Mouse (Mus musculus) heart, embryonic 13.5 days (tissue): ENCODE data around the gene Akp3. TPM values are rescaled to one million over a fixed set of nuclear protein-coding genes. Genes with fewer than 3 reads are reported as not detected.

Experiments
- ATAC-seq: fragments of 200-750 bp; cut with Nextera tagmentation; 2 replicates; pipeline ENCODE4 v1.8.0; 2017; ENCODE audit warnings: moderate TSS enrichment; ENCODE audit not compliant: insufficient number of reproducible peaks, low FRiP score, low TSS enrichment; ENCODE audit errors: extremely low read depth
- H3K27ac ChIP-seq: fragments of 300-500 bp; sonication (generic); replicated peaks from 2 replicates; pipeline ENCODE4 v1.5.1; 2015; ENCODE audit warnings: moderate library complexity, mild to moderate bottlenecking, inconsistent platforms
- H3K27me3 ChIP-seq: fragments of 300-500 bp; sonication (generic); replicated peaks from 2 replicates; pipeline ENCODE4 v1.6.1; 2015; ENCODE audit warnings: mild to moderate bottlenecking, inconsistent platforms
- H3K36me3 ChIP-seq: fragments of 300-500 bp; sonication (generic); 2 replicates; pipeline ENCODE4 v1.6.1; 2015; ENCODE audit warnings: mild to moderate bottlenecking, inconsistent platforms
- H3K4me1 ChIP-seq: fragments of 300-500 bp; sonication (generic); 2 replicates; pipeline ENCODE4 v1.6.1; 2015; ENCODE audit warnings: inconsistent platforms
- H3K4me2 ChIP-seq: fragments of 300-500 bp; sonication (generic); 2 replicates; pipeline ENCODE4 v1.6.1; 2015; ENCODE audit warnings: inconsistent platforms, mild to moderate bottlenecking, moderate library complexity
- H3K4me3 ChIP-seq: fragments of 300-500 bp; sonication (generic); 2 replicates; pipeline ENCODE4 v1.5.1; 2015; ENCODE audit warnings: moderate library complexity, mild to moderate bottlenecking, inconsistent platforms
- H3K9ac ChIP-seq: fragments of 300-500 bp; sonication (generic); 2 replicates; pipeline ENCODE4 v1.6.1; 2015; ENCODE audit warnings: inconsistent platforms, mild to moderate bottlenecking, moderate library complexity
- H3K9me3 ChIP-seq: fragments of 300-500 bp; sonication (generic); 2 replicates; pipeline ENCODE4 v1.6.1; 2016; ENCODE audit warnings: inconsistent platforms
- WGBS: fragments of 180-500 bp; shearing (Covaris S2); methylation state at CpG from one replicate; pipeline ENCODE4 v1.1.7; 2015; ENCODE audit warnings: mixed read lengths; 5-methylcytosine and 5-hydroxymethylcytosine counted together
- polyA plus RNA-seq: library from polyadenylated mRNA; unstranded; fragments of >200 nt; fragmentation: Nextera tagmentation; extraction: Ambion mirVana; gene quantifications from 2 replicates; pipeline ENCODE4 v1.2.1, GENCODE M21; 2015

Gene Akp3
- polyA plus RNA-seq, 1 experiment from 2014 or later, result not detected

DNA sequence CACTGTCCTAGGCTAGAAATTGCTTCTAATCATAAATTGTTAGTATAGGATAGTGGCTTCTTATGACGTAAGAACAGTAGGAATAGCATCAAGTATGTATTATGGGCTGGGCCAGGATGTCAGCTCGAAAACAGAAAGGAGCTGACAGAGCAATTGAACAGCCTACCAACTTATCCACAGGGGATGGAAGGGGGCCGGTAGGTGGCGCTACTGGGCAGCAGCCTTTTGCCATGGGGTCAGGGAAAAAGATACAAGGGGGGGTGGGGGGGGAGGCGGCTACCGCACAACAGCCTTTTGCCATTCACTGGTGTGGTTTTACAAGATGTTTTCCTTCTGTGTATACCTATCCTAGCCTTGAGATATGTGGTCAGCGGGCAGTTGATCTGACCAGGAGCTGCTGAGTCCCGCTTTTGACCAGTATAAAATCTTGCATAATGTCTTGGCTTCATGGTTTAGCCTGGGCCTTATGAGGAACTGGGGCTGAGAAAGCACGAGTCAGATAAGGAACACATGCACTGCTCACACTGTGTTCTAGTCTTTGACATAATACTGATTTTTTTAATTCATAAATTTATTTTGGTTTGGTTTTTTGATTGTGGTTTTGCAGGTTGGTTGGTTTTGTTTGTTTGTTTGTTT, 12.9 kb upstream of the Akp3 start:
- H3K27me3 ChIP-seq, result no peaks in the 10 kb centered on the region
- no peak for ATAC-seq

GRCm38 (mm10) chr1:87114784-87115183, 10.0 kb upstream of the Akp3 start:
- Histone ChIP-seq H3K27ac (no peak overlapping the region), H3K4me2 (no peak overlapping the region), H3K27me3 (no peaks in the 10 kb centered on the region), H3K9ac (no peak overlapping the region), H3K36me3 (no peaks in the 10 kb centered on the region), H3K4me3 (no peak overlapping the region), H3K4me1 (0 out of 2 replicates have a peak, but pooled peaks cover 3% of the 10 kb centered on the region), H3K9me3 (no peaks in the 10 kb centered on the region)
- ATAC-seq, result no peak
- WGBS, result 62% methylated on average over 1 of the region's 1 CpGs

More for the DNA sequence above, 12.9 kb upstream of the Akp3 start:
- no peak overlapping the region for H3K4me3 ChIP-seq
- no peak overlapping the region for H3K27ac ChIP-seq
- WGBS, result 36% methylated on average over 9 of the region's 9 CpGs
- H3K9ac ChIP-seq, result no peak overlapping the region
- H3K36me3 ChIP-seq, result no peaks in the 10 kb centered on the region
- H3K9me3 ChIP-seq, result no peaks in the 10 kb centered on the region
- 0 out of 2 replicates have a peak, but pooled peaks cover 3% of the 10 kb centered on the region for H3K4me1 ChIP-seq
- no peak overlapping the region for H3K4me2 ChIP-seq

DNA sequence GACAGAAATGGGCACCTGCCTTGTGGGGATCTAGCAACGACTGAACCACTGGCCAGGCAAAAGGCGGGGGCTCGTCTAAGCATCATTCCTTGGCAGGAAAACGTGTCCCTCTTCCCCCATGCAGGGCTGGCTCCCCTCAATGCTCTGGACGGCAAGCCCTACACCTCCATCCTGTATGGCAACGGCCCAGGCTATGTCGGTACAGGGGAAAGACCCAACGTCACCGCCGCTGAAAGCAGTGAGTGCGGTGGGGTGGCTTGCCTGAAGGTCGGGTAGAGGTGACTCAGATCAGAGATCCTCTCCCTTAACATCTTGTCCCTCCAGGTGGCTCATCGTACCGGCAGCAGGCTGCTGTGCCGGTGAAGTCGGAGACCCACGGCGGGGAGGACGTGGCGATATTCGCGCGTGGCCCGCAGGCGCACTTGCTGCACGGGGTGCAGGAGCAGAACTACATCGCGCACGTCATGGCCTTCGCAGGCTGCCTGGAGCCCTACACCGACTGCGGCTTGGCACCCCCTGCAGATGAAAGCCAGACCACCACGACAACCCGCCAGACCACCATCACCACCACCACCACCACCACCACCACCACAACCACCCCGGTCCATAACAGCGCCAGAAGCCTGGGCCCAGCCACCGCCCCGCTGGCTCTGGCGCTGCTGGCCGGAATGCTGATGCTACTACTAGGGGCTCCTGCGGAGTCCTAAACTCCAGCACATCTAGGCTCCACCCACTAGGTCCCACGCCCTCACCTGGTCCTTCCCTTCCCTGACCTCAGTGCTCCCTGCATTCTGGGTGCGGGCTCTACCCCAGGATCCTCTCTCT, 2.6 kb downstream of the Akp3 start:
- peaks cover 63% of the 10 kb centered on the region for H3K27me3 ChIP-seq
- no peak for ATAC-seq

DNA sequence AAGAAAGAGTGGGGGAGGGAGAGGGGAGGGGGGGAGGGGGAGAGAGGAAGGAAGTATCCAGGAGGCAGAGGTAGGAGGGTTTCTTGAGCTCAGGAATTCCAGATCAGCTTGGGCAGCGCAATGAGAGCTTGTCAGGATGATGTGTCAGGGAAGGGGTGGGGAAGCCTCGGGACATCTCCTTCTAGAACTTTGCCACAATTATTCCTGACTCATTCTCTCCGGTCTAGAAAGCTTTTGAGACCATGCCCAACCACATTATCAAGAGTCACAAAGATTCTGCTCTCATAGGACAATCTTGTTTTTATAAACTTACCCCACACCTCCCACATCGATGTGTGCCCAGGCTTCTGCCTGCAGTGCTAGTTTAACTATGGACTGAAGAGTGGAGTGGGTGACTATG, 7.0 kb downstream of the Akp3 start:
- no peak overlapping the region for H3K9ac ChIP-seq
- no peak for ATAC-seq
- no peak overlapping the region for H3K4me2 ChIP-seq
- no peak overlapping the region for H3K27ac ChIP-seq
- peaks cover 5% of the 10 kb centered on the region for H3K4me1 ChIP-seq
- H3K4me3 ChIP-seq, result no peak overlapping the region
- peaks cover 36% of the 10 kb centered on the region for H3K27me3 ChIP-seq
- no peaks in the 10 kb centered on the region for H3K9me3 ChIP-seq
- 81% methylated on average over 4 of the region's 4 CpGs for WGBS
- no peaks in the 10 kb centered on the region for H3K36me3 ChIP-seq

More for the DNA sequence above, 2.6 kb downstream of the Akp3 start:
- Histone ChIP-seq H3K4me1 (peaks cover 5% of the 10 kb centered on the region), H3K4me3 (peak overlapping the region; percentile 34), H3K4me2 (peak overlapping the region; percentile 62), H3K36me3 (no peaks in the 10 kb centered on the region), H3K9ac (0 out of 2 replicates have a peak overlapping the region, but pooled peaks have one; percentile 40), H3K9me3 (no peaks in the 10 kb centered on the region), H3K27ac (no peak overlapping the region)
- WGBS, result 5% methylated on average over 43 of the region's 43 CpGs

DNA sequence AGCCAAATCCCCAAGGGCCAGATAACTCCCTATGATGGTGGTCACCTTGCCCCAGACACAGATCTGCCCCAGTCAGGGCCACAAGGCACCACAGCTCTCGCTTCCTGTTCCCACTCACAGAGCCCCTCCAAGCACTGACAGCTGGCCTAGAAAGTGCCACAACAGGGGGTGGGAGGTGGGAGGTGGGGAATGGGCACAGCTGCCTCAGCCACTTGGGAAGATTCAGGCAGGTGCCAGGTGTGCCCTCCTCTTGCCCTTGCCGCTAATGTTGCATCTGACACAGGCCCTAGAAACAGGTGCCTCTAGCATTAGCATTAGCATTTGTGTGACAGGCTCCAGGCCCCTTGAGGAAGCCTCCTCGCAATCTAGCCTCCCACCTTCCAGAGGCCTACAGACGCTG, 16.8 kb downstream of the Akp3 start:
- ATAC-seq, result no peak
- H3K9ac ChIP-seq, result no peak overlapping the region
- no peaks in the 10 kb centered on the region for H3K36me3 ChIP-seq
- H3K4me1 ChIP-seq, result no peaks in the 10 kb centered on the region
- H3K27me3 ChIP-seq, result peaks cover 23% of the 10 kb centered on the region
- no peak overlapping the region for H3K4me2 ChIP-seq
- H3K27ac ChIP-seq, result no peak overlapping the region
- 69% methylated on average over 4 of the region's 4 CpGs for WGBS
- no peak overlapping the region for H3K4me3 ChIP-seq
- no peaks in the 10 kb centered on the region for H3K9me3 ChIP-seq

DNA sequence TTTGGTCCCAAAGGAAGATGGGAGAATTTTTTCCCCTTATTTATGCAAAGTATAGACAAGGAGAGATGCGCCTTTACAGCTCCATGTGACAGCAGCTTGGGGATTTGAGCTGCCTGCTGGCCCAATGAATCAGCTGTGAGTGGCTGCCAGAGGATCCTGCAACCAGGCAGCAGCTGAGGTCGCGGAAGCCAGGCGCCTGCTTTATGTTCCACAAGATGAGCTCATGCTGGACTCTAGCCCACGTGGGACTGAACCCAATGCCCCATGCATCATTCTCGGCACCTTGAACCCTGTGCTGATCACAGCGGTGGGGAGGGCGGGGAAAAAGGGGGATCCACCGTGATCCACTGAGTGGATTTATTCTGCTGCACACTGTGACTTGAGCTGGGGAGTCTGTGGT, 17.7 kb downstream of the Akp3 start:
- no peaks in the 10 kb centered on the region for H3K36me3 ChIP-seq
- no peak for ATAC-seq
- H3K4me1 ChIP-seq, result no peaks in the 10 kb centered on the region
- H3K4me2 ChIP-seq, result no peak overlapping the region
- no peak overlapping the region for H3K4me3 ChIP-seq
- WGBS, result 59% methylated on average over 9 of the region's 9 CpGs
- no peak overlapping the region for H3K27ac ChIP-seq
- H3K9ac ChIP-seq, result no peak overlapping the region
- peaks cover 32% of the 10 kb centered on the region for H3K27me3 ChIP-seq
- H3K9me3 ChIP-seq, result no peaks in the 10 kb centered on the region

GRCm38 (mm10) chr1:87143141-87143540, 18.4 kb downstream of the Akp3 start:
- no peaks in the 10 kb centered on the region for H3K4me1 ChIP-seq
- no peak overlapping the region for H3K4me3 ChIP-seq

GRCm38 (mm10) chr1:87149422-87149821, 24.6 kb downstream of the Akp3 start:
- Histone ChIP-seq H3K4me1 (peaks cover 8% of the 10 kb centered on the region), H3K9ac (no peak overlapping the region), H3K4me3 (no peak overlapping the region), H3K9me3 (no peaks in the 10 kb centered on the region), H3K4me2 (no peak overlapping the region), H3K27me3 (peaks cover 88% of the 10 kb centered on the region), H3K36me3 (no peaks in the 10 kb centered on the region), H3K27ac (no peak overlapping the region)
- ATAC-seq, result no peak
- WGBS, result 34% methylated on average over 13 of the region's 13 CpGs

More at GRCm38 (mm10) chr1:87143141-87143540, 18.4 kb downstream of the Akp3 start:
- WGBS, result 73% methylated on average over 10 of the region's 10 CpGs
- no peak for ATAC-seq
- no peak overlapping the region for H3K4me2 ChIP-seq
- no peak overlapping the region for H3K27ac ChIP-seq
- H3K36me3 ChIP-seq, result no peaks in the 10 kb centered on the region
- H3K27me3 ChIP-seq, result peaks cover 39% of the 10 kb centered on the region
- no peaks in the 10 kb centered on the region for H3K9me3 ChIP-seq
- H3K9ac ChIP-seq, result no peak overlapping the region

DNA sequence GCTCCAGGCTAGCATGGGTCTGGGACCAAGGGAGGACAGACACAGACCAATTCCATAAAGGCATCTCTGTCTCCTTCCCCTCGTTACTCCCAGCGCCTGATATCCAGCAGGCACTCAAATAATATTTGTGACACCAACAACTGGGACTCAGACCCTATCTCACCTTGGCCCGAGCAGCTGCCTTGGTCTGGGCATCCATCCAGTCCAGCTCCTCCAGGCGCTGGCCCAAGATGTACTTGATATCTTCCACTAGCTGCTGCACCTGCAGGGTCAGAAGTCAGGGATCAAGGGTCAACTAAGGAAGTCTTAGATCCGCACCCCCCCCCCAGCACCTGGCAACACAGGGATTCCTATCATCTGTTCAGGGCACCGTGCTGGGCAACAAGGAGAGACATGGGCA, 26.5 kb downstream of the Akp3 start:
- 61% methylated on average over 6 of the region's 6 CpGs for WGBS
- no peak for ATAC-seq

DNA sequence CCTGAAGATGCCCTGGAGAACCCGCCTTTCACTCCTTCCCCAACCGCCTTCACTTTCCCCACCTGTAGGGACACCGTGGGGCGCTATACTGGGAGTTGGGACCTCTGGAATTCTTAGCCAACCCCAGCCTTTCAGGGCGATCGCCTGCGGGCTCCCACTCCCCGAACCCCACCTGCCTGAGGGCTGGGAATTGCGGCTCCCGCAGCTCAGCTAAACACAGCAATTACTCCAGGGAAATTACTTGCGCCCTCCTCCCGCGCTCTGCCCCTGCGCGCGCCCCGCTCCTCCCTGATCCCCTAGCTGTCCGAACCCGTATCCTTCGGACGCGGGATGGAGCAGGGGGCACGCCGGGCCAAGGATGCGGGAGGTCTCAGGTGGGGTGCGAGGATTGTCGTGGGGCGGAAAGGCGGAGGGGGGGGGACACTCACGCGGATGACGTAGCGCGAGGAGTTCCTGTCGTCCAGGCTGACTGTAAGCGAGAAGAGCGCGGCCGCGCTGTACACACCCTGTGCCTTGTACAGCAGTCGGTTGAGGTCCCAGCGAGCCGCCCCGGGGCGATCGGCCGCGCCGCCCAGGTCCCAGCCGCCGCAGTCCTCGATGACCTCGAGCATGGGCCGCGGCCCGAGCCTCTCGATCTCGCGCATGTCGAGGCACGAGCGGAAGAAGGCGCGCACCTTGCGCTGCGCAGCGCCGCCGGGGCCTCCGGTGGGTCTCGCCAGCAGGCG, 29.2 kb downstream of the Akp3 start:
- peaks cover 25% of the 10 kb centered on the region for H3K4me1 ChIP-seq
- peak overlapping the region; percentile 33; the same call in 1 of the 2 replicates for H3K9ac ChIP-seq
- peaks cover 100% of the 10 kb centered on the region for H3K27me3 ChIP-seq
- WGBS, result 1% methylated on average over 72 of the region's 72 CpGs
- H3K4me2 ChIP-seq, result peak overlapping the region; percentile 74
- ATAC-seq, result no peak
- no peaks in the 10 kb centered on the region for H3K9me3 ChIP-seq
- no peak overlapping the region for H3K27ac ChIP-seq
- peak overlapping the region; percentile 51 for H3K4me3 ChIP-seq
- no peaks in the 10 kb centered on the region for H3K36me3 ChIP-seq

More for the DNA sequence above, 26.5 kb downstream of the Akp3 start:
- Histone ChIP-seq H3K36me3 (no peaks in the 10 kb centered on the region), H3K27ac (no peak overlapping the region), H3K4me1 (peaks cover 25% of the 10 kb centered on the region), H3K4me2 (no peak overlapping the region), H3K9me3 (no peaks in the 10 kb centered on the region), H3K4me3 (no peak overlapping the region), H3K27me3 (peaks cover 100% of the 10 kb centered on the region), H3K9ac (no peak overlapping the region)

DNA sequence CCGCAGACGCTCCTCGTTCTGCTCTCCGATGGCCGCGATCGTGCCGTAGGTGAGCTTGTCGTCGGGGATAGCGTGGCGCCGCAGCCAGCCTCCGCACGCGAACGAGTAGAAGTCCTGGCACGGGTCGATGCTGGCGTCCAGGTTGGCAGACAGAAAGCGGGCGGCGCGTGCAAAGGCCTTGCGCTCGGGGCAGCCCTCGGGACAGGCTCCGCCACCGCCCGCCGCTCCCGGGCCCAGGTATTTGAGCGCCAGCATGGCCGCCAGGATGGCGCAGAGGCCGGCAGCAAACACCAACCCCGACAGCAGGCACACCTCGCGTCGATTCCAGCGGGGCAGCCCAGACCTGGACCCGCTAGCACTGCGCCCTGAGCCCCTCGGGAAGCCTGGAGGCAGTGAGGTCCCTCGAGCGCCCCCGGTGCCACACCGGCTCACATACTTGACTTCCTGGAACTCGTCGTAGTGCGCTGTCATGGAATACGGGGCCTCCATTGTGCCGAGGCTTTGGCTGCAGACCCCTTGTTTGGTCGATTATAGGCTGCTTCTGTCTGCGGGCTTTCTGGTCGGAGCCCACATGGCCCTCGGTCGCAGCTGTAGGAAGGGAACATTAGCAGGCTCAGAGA, 29.8 kb downstream of the Akp3 start:
- Histone ChIP-seq H3K4me2 (peak overlapping the region; percentile 74), H3K27ac (no peak overlapping the region), H3K27me3 (peaks cover 100% of the 10 kb centered on the region), H3K4me1 (peaks cover 25% of the 10 kb centered on the region), H3K9me3 (no peaks in the 10 kb centered on the region), H3K36me3 (no peaks in the 10 kb centered on the region), H3K4me3 (peak overlapping the region; percentile 51), H3K9ac (peak overlapping the region; percentile 33; the same call in 1 of the 2 replicates)
- 2% methylated on average over 58 of the region's 58 CpGs for WGBS
- ATAC-seq, result no peak
